Mouse (Mus musculus) neural tube, embryonic 13.5 days (tissue): Measurements from ENCODE around the gene Tas2r135. TPM values are rescaled to one million over a fixed set of nuclear protein-coding genes. Genes with fewer than 3 reads are reported as not detected.

ENCODE experiments used
- ATAC-seq: fragments of 200-750 bp; cut with Nextera tagmentation; 2 replicates; pipeline ENCODE4 v1.8.0; 2017; ENCODE audit warnings: low read depth, mild to moderate bottlenecking, moderate TSS enrichment, moderate library complexity
- H3K27ac ChIP-seq: fragments of 300-500 bp; sonication (generic); replicated peaks from 2 replicates; pipeline ENCODE4 v1.5.1; 2015; ENCODE audit warnings: moderate library complexity, mild to moderate bottlenecking, inconsistent platforms
- H3K27me3 ChIP-seq: fragments of 300-500 bp; sonication (generic); 2 replicates; pipeline ENCODE4 v1.6.1; 2015; ENCODE audit warnings: mild to moderate bottlenecking, inconsistent platforms
- H3K36me3 ChIP-seq: fragments of 300-500 bp; sonication (generic); 2 replicates; pipeline ENCODE4 v1.6.1; 2015; ENCODE audit warnings: mild to moderate bottlenecking, inconsistent platforms
- H3K4me1 ChIP-seq: fragments of 300-500 bp; sonication (generic); replicated peaks from 2 replicates; pipeline ENCODE4 v1.6.1; 2015; ENCODE audit warnings: inconsistent platforms
- H3K4me2 ChIP-seq: fragments of 300-500 bp; sonication (generic); 2 replicates; pipeline ENCODE4 v1.6.1; 2015; ENCODE audit warnings: inconsistent platforms, mild to moderate bottlenecking, moderate library complexity
- H3K4me3 ChIP-seq: fragments of 300-500 bp; sonication (generic); 2 replicates; pipeline ENCODE4 v1.5.1; 2015; ENCODE audit warnings: mild to moderate bottlenecking, inconsistent platforms
- H3K9ac ChIP-seq: fragments of 300-500 bp; sonication (generic); 2 replicates; pipeline ENCODE4 v1.6.1; 2015; ENCODE audit warnings: moderate library complexity, mild to moderate bottlenecking, inconsistent platforms
- H3K9me3 ChIP-seq: fragments of 300-500 bp; sonication (generic); 2 replicates; pipeline ENCODE4 v1.6.1; 2016; ENCODE audit warnings: inconsistent platforms
- WGBS: fragments of 180-500 bp; shearing (Covaris S2); methylation state at CpG from one replicate; pipeline ENCODE4 v1.1.7; 2015; 5-methylcytosine and 5-hydroxymethylcytosine counted together
- polyA plus RNA-seq: library from polyadenylated mRNA; unstranded; fragments of >200 nt; fragmentation: Nextera tagmentation; extraction: Ambion mirVana; gene quantifications from 2 replicates; pipeline ENCODE4 v1.2.1, GENCODE M21; 2015

The Tas2r135 gene
- not detected in 2 replicates for polyA plus RNA-seq

GRCm38 (mm10) chr6:42405134-42405533, at the start of gene Tas2r135:
TSS of gene Tas2r135 (plus strand) at chr6:42405434.
- Histone ChIP-seq H3K27ac (no peak within 1 kb of the TSS), H3K4me2 (no peak within 1 kb of the TSS), H3K36me3 (no peaks in the 10 kb centered on the region), H3K4me3 (no peak within 1 kb of the TSS), H3K27me3 (no peaks in the 10 kb centered on the region), H3K9me3 (no peaks in the 10 kb centered on the region), H3K4me1 (no peaks in the 10 kb centered on the region), H3K9ac (no peak within 1 kb of the TSS)
- no peak for ATAC-seq
- WGBS: 85% methylated on average over 2 of the region's 2 CpGs

DNA sequence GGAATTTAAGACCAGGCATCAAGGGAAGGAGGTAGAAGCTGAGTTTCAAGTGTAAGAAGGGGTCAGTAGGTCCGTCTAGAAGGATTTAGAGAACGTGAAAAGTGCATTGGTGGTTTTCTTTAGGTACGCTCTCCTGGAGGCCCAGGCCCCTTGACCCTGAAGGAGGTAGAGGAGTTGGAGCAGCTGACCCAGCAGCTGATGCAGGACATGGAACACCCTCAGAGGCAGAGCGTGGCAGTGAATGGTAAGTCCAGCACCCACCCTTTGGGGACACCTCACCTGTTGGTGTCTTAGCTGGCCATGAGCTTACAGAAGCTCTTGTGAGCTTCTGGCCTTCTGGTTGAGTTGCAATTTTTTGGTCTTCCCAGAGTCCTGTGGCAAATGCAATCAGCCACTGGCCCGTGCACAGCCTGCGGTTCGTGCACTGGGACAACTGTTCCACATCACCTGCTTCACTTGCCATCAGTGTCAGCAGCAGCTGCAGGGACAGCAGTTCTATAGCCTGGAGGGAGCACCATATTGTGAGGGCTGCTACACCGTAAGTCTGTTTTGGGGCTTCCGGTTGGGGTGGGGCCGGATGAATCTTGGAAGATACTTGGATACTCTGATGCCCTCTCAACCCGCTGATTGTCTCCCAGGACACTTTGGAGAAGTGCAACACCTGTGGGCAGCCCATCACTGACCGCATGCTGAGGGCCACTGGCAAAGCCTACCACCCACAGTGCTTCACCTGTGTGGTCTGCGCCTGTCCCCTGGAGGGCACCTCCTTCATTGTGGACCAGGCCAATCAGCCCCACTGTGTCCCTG, 49.2 kb upstream of the Tas2r135 start:
- 93% methylated on average over 13 of the region's 13 CpGs for WGBS
- Histone ChIP-seq H3K4me3 (no peak overlapping the region), H3K4me1 (peaks cover 40% of the 10 kb centered on the region), H3K27me3 (no peaks in the 10 kb centered on the region), H3K9me3 (no peaks in the 10 kb centered on the region), H3K36me3 (peaks cover 71% of the 10 kb centered on the region), H3K27ac (no peak overlapping the region), H3K9ac (no peak overlapping the region), H3K4me2 (no peak overlapping the region)
- no peak for ATAC-seq

GRCm38 (mm10) chr6:42356913-42357312, 48.3 kb upstream of the Tas2r135 start:
- H3K4me2 ChIP-seq: no peak overlapping the region
- H3K9me3 ChIP-seq: no peaks in the 10 kb centered on the region
- no peak for ATAC-seq
- H3K27ac ChIP-seq: no peak overlapping the region
- H3K4me1 ChIP-seq: peaks cover 31% of the 10 kb centered on the region
- H3K4me3 ChIP-seq: no peak overlapping the region
- peaks cover 70% of the 10 kb centered on the region for H3K36me3 ChIP-seq
- H3K27me3 ChIP-seq: no peaks in the 10 kb centered on the region
- 95% methylated on average over 5 of the region's 5 CpGs for WGBS
- H3K9ac ChIP-seq: no peak overlapping the region

GRCm38 (mm10) chr6:42357901-42358300, 47.3 kb upstream of the Tas2r135 start:
- peaks cover 66% of the 10 kb centered on the region for H3K36me3 ChIP-seq
- H3K27ac ChIP-seq: no peak overlapping the region
- no peaks in the 10 kb centered on the region for H3K27me3 ChIP-seq
- no peak overlapping the region for H3K4me3 ChIP-seq
- ATAC-seq: no peak
- no peak overlapping the region for H3K4me2 ChIP-seq
- WGBS: 48% methylated on average over 6 of the region's 6 CpGs
- no peaks in the 10 kb centered on the region for H3K9me3 ChIP-seq
- H3K9ac ChIP-seq: no peak overlapping the region; the same call in 1 of the 2 replicates
- peaks cover 21% of the 10 kb centered on the region for H3K4me1 ChIP-seq

DNA sequence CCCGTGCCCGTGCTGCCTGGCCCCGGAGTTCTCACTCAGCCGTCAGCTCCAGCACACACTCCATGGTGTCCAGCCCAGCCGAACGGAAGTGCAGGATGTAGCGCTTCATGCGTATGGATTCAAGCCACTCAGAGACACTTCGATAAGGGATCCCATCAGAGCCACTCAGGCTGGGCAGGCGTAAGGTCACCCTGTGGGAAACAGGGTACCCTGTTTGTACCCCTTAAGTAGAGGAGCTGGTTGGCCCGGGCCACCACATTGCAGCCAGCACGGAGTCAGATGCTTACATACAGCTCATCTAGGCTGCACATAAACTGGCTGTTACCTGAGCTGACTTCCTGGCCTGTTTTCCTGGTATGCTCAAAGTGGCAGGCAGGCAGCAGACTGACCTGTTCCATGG, 46.3 kb upstream of the Tas2r135 start:
- Histone ChIP-seq H3K4me1 (peaks cover 11% of the 10 kb centered on the region), H3K9me3 (no peaks in the 10 kb centered on the region), H3K4me2 (no peak overlapping the region), H3K27ac (no peak overlapping the region), H3K36me3 (peaks cover 66% of the 10 kb centered on the region), H3K9ac (no peak overlapping the region), H3K4me3 (no peak overlapping the region), H3K27me3 (no peaks in the 10 kb centered on the region)
- 94% methylated on average over 12 of the region's 12 CpGs for WGBS
- no peak for ATAC-seq

DNA sequence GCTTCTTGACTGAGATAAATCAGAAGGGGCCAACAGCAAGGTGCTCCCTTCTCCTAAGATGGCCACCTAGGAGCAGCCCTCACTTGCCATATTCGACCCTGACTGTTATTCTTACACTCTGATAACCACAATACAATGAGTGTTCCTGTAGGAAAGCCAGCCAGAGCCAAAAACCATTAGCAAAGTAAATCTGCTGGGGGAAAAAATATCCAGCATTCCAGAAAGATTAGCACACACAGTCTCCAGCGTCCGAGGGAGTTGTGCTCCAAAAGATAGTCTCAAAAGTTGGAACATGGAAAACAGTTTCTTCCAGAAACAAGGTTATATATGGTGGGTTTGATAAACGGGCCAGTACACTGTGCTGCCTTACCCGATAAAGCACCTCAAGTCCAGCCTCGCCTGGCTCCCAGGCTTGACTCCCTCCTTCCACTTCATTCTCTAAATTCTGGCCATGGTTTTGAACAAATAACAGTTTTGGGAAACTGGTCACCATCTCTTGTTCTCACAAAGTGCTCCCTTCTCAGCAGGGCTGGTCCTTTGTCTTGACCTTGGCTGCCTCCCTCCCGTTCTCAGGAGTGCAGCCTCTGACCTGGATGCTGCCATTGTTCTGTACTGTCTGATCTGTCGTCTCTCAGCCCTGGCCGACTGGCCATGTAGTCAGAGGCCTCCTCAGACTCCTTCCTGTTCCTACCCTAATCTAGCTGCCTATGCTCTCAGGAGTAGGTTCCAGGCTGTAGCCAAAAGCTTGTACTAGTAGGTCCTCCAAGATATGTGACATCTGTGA, 45.7 kb upstream of the Tas2r135 start:
- Histone ChIP-seq H3K4me3 (no peak overlapping the region), H3K9me3 (no peaks in the 10 kb centered on the region), H3K4me1 (peaks cover 4% of the 10 kb centered on the region), H3K27ac (no peak overlapping the region), H3K4me2 (no peak overlapping the region), H3K9ac (no peak overlapping the region), H3K27me3 (no peaks in the 10 kb centered on the region), H3K36me3 (peaks cover 66% of the 10 kb centered on the region)
- ATAC-seq: no peak
- WGBS: 78% methylated on average over 9 of the region's 9 CpGs

GRCm38 (mm10) chr6:42360231-42360840, 44.9 kb upstream of the Tas2r135 start:
- no peak overlapping the region for H3K4me2 ChIP-seq
- H3K4me3 ChIP-seq: no peak overlapping the region
- H3K27me3 ChIP-seq: no peaks in the 10 kb centered on the region
- WGBS: 95% methylated on average over 6 of the region's 6 CpGs
- H3K9me3 ChIP-seq: no peaks in the 10 kb centered on the region
- no peak overlapping the region for H3K9ac ChIP-seq
- H3K27ac ChIP-seq: no peak overlapping the region
- ATAC-seq: no peak
- H3K4me1 ChIP-seq: no peaks in the 10 kb centered on the region
- H3K36me3 ChIP-seq: peaks cover 58% of the 10 kb centered on the region

GRCm38 (mm10) chr6:42361041-42361895, 44.0 kb upstream of the Tas2r135 start:
- Histone ChIP-seq H3K36me3 (peaks cover 48% of the 10 kb centered on the region), H3K4me3 (no peak overlapping the region), H3K4me1 (no peaks in the 10 kb centered on the region), H3K9ac (no peak overlapping the region), H3K27ac (no peak overlapping the region), H3K4me2 (no peak overlapping the region), H3K9me3 (no peaks in the 10 kb centered on the region), H3K27me3 (no peaks in the 10 kb centered on the region)
- WGBS: 91% methylated on average over 13 of the region's 13 CpGs
- ATAC-seq: no peak

- Histone ChIP-seq H3K4me3 (no peak overlapping the region), H3K27me3 (no peaks in the 10 kb centered on the region), H3K36me3 (peaks cover 40% of the 10 kb centered on the region), H3K4me1 (no peaks in the 10 kb centered on the region), H3K4me2 (no peak overlapping the region), H3K27ac (no peak overlapping the region), H3K9ac (no peak overlapping the region), H3K9me3 (no peaks in the 10 kb centered on the region)
- ATAC-seq: no peak
- 66% methylated on average over 1 of the region's 1 CpGs for WGBS
Observed at GRCm38 (mm10) chr6:42362074-42362473, 43.2 kb upstream of the Tas2r135 start.

DNA sequence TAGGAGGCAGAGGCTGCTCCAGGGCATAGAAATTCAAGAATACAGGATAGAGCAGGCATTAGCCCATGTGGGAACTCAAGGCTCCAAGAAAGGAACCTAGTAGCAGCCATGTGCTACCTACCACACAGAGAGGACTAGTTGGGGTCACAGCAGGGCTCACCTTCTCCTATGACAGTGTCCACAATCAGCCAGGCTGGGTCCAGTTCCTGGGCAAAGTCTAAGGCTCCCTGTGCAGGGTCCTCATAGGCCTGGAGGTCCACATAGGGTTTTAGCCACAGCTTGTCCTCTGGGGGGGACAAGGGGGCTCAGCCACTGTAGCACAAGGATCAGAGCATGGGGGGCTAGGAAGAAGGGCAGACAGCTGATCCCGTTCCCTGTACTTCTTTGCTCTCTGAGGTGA, 42.7 kb upstream of the Tas2r135 start:
- Histone ChIP-seq H3K27ac (no peak overlapping the region), H3K27me3 (no peaks in the 10 kb centered on the region), H3K36me3 (peaks cover 36% of the 10 kb centered on the region), H3K9ac (no peak overlapping the region), H3K4me1 (no peaks in the 10 kb centered on the region), H3K4me2 (no peak overlapping the region), H3K9me3 (no peaks in the 10 kb centered on the region), H3K4me3 (no peak overlapping the region)
- WGBS: 96% methylated on average over 1 of the region's 1 CpGs
- ATAC-seq: no peak

DNA sequence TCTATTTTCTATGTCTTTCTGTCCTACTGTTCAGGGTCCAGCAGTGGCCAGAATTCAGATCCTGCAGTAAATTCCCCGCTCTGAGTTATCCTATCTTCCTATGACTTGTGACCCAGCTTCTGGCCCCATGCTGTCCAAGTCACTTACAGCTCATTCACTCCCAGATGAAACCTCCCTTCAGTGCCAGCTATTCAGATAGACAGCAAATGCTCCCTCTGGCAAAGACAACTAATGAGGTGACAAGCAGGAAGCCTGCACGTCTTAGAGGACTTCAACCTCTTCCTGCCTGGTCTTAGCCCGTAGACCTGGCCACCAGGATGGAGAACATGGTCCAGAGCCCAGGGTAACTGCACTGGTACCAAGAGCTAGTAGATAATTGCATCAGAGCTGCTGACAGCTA, 42.3 kb upstream of the Tas2r135 start:
- no peak overlapping the region for H3K9ac ChIP-seq
- H3K9me3 ChIP-seq: no peaks in the 10 kb centered on the region
- no peak for ATAC-seq
- 63% methylated on average over 3 of the region's 3 CpGs for WGBS
- H3K4me3 ChIP-seq: no peak overlapping the region
- peaks cover 31% of the 10 kb centered on the region for H3K36me3 ChIP-seq
- no peaks in the 10 kb centered on the region for H3K27me3 ChIP-seq
- no peak overlapping the region for H3K27ac ChIP-seq
- no peaks in the 10 kb centered on the region for H3K4me1 ChIP-seq
- H3K4me2 ChIP-seq: no peak overlapping the region
